Mouse (Mus musculus) hindbrain, embryonic 11.5 days (tissue): ENCODE results near the gene Maff. TPM values are rescaled to one million over a fixed set of nuclear protein-coding genes. Genes with fewer than 3 reads are reported as not detected.

ENCODE experiments used
- ATAC-seq: fragments of 200-750 bp; cut with Nextera tagmentation; 2 replicates; pipeline ENCODE4 v1.8.0; 2017; ENCODE audit warnings: mild to moderate bottlenecking, moderate TSS enrichment, moderate library complexity; ENCODE audit not compliant: low FRiP score
- DNase-seq: peaks from one replicate; pipeline ENCODE4 v3.0.0-alpha.2; 2015; ENCODE audit warnings: low spot score
- H3K27ac ChIP-seq: fragments of 300-500 bp; sonication (generic); 2 replicates; pipeline ENCODE4 v1.5.1; 2014; ENCODE audit warnings: mild to moderate bottlenecking, low read depth, low read length
- H3K27me3 ChIP-seq: fragments of 300-500 bp; sonication (generic); 2 replicates; pipeline ENCODE4 v1.6.1; 2014; ENCODE audit warnings: mild to moderate bottlenecking, low read length, moderate library complexity, mixed read lengths; ENCODE audit not compliant: control insufficient read depth, insufficient read depth
- H3K36me3 ChIP-seq: fragments of 300-500 bp; sonication (generic); 2 replicates; pipeline ENCODE4 v1.6.1; 2014; ENCODE audit warnings: mild to moderate bottlenecking, low read length, moderate library complexity, mixed read lengths; ENCODE audit not compliant: control insufficient read depth, insufficient read depth
- H3K4me1 ChIP-seq: fragments of 300-500 bp; sonication (generic); replicated peaks from 2 replicates; pipeline ENCODE4 v1.6.1; 2014; ENCODE audit warnings: low read length, mixed read lengths; ENCODE audit not compliant: control insufficient read depth, insufficient read depth
- H3K4me2 ChIP-seq: fragments of 300-500 bp; sonication (generic); replicated peaks from 2 replicates; pipeline ENCODE4 v1.6.1; 2014; ENCODE audit warnings: mild to moderate bottlenecking, low read depth, low read length
- H3K4me3 ChIP-seq: fragments of 300-500 bp; sonication (generic); 2 replicates; pipeline ENCODE4 v1.5.1; 2014; ENCODE audit warnings: low read depth, low read length
- H3K9ac ChIP-seq: fragments of 300-500 bp; sonication (generic); 2 replicates; pipeline ENCODE4 v1.6.1; 2014; ENCODE audit warnings: low read depth, low read length
- H3K9me3 ChIP-seq: fragments of 300-500 bp; sonication (generic); 2 replicates; pipeline ENCODE4 v1.6.1; 2016; ENCODE audit warnings: low read length; ENCODE audit not compliant: control insufficient read depth
- WGBS: fragments of 180-500 bp; shearing (Covaris S2); extraction: QIAGEN DNeasy Blood & Tissue Kit; methylation state at CpG from one replicate; pipeline ENCODE4 v1.1.7; 2014; 5-methylcytosine and 5-hydroxymethylcytosine counted together
- polyA plus RNA-seq: library from polyadenylated mRNA; unstranded; fragments of >200 nt; fragmentation: Nextera tagmentation; extraction: Ambion mirVana; gene quantifications from 2 replicates; pipeline ENCODE4 v1.2.1, GENCODE M21; 2014

Gene Maff
- polyA plus RNA-seq, 1 experiment from 2014 or later: 1.6 TPM

- no peak for ATAC-seq
- DNase-seq: no peak
Observed at GRCm38 (mm10) chr15:79353690-79354305, 7.4 kb downstream of the Maff start.

GRCm38 (mm10) chr15:79354619-79355018 is 8.2 kb downstream of the Maff start:
- peaks cover 11% of the 10 kb centered on the region for H3K27me3 ChIP-seq
- 75% methylated on average over 4 of the region's 4 CpGs for WGBS

More at GRCm38 (mm10) chr15:79353690-79354305, 7.4 kb downstream of the Maff start:
- Histone ChIP-seq H3K4me1 (peaks cover 4% of the 10 kb centered on the region; the same call in 1 of the 2 replicates), H3K4me2 (no peak overlapping the region), H3K36me3 (no peaks in the 10 kb centered on the region), H3K27me3 (peaks cover 14% of the 10 kb centered on the region), H3K4me3 (no peak overlapping the region), H3K9ac (no peak overlapping the region), H3K27ac (no peak overlapping the region), H3K9me3 (no peaks in the 10 kb centered on the region)
- WGBS: 75% methylated on average over 5 of the region's 5 CpGs

GRCm38 (mm10) chr15:79356481-79356880 is 10.1 kb downstream of the Maff start:
- no peaks in the 10 kb centered on the region for H3K36me3 ChIP-seq
- no peak overlapping the region for H3K27ac ChIP-seq
- peaks cover 4% of the 10 kb centered on the region; the same call in 1 of the 2 replicates for H3K4me1 ChIP-seq
- H3K4me2 ChIP-seq: peak overlapping the region; percentile 65; the same call in 1 of the 2 replicates
- WGBS: 78% methylated on average over 8 of the region's 8 CpGs
- DNase-seq (no peak), ATAC-seq (no peak)
- H3K27me3 ChIP-seq: peaks cover 11% of the 10 kb centered on the region
- H3K9me3 ChIP-seq: no peaks in the 10 kb centered on the region
- no peak overlapping the region for H3K9ac ChIP-seq
- no peak overlapping the region for H3K4me3 ChIP-seq

More at GRCm38 (mm10) chr15:79354619-79355018, 8.2 kb downstream of the Maff start:
- no peak overlapping the region for H3K27ac ChIP-seq
- H3K36me3 ChIP-seq: no peaks in the 10 kb centered on the region
- ATAC-seq: no peak
- H3K9ac ChIP-seq: no peak overlapping the region
- H3K4me2 ChIP-seq: no peak overlapping the region
- DNase-seq: no peak
- H3K9me3 ChIP-seq: no peaks in the 10 kb centered on the region
- H3K4me1 ChIP-seq: peaks cover 4% of the 10 kb centered on the region; the same call in 1 of the 2 replicates
- H3K4me3 ChIP-seq: no peak overlapping the region

GRCm38 (mm10) chr15:79357036-79357911 is 10.9 kb downstream of the Maff start:
- under 1% methylated on average over 72 of the region's 77 CpGs for WGBS
- Histone ChIP-seq H3K4me1 (peaks cover 4% of the 10 kb centered on the region; the same call in 1 of the 2 replicates), H3K36me3 (no peaks in the 10 kb centered on the region), H3K4me2 (peak overlapping the region; percentile 65), H3K27ac (no peak overlapping the region), H3K4me3 (peak overlapping the region; percentile 34), H3K9ac (peak overlapping the region; percentile 8; the same call in 1 of the 2 replicates), H3K27me3 (peaks cover 11% of the 10 kb centered on the region), H3K9me3 (no peaks in the 10 kb centered on the region)
- peak; percentile 83 for DNase-seq
- ATAC-seq: peak; percentile 82

GRCm38 (mm10) chr15:79357974-79358690 is 11.7 kb downstream of the Maff start:
- WGBS: 37% methylated on average over 12 of the region's 12 CpGs
- Histone ChIP-seq H3K9ac (no peak overlapping the region), H3K27ac (no peak overlapping the region), H3K4me1 (peaks cover 4% of the 10 kb centered on the region; the same call in 1 of the 2 replicates), H3K27me3 (peaks cover 11% of the 10 kb centered on the region), H3K4me3 (peak overlapping the region; percentile 34; the same call in 1 of the 2 replicates), H3K36me3 (no peaks in the 10 kb centered on the region), H3K9me3 (no peaks in the 10 kb centered on the region), H3K4me2 (peak overlapping the region; percentile 65)
- DNase-seq (no peak), ATAC-seq (peak; percentile 38)

GRCm38 (mm10) chr15:79359954-79360353 is 13.5 kb downstream of the Maff start:
- Histone ChIP-seq H3K4me1 (peaks cover 4% of the 10 kb centered on the region; the same call in 1 of the 2 replicates), H3K4me3 (no peak overlapping the region), H3K27ac (no peak overlapping the region), H3K27me3 (peaks cover 11% of the 10 kb centered on the region), H3K4me2 (no peak overlapping the region), H3K9me3 (no peaks in the 10 kb centered on the region), H3K9ac (no peak overlapping the region), H3K36me3 (no peaks in the 10 kb centered on the region)
- 46% methylated on average over 6 of the region's 6 CpGs for WGBS
- ATAC-seq (no peak), DNase-seq (no peak)

GRCm38 (mm10) chr15:79360371-79360770 is 13.9 kb downstream of the Maff start:
- ATAC-seq (no peak), DNase-seq (no peak)
- no peak overlapping the region for H3K4me2 ChIP-seq
- no peak overlapping the region for H3K4me3 ChIP-seq
- no peaks in the 10 kb centered on the region for H3K9me3 ChIP-seq
- H3K27me3 ChIP-seq: peaks cover 11% of the 10 kb centered on the region
- H3K4me1 ChIP-seq: peaks cover 4% of the 10 kb centered on the region; the same call in 1 of the 2 replicates
- WGBS: 66% methylated on average over 7 of the region's 7 CpGs
- H3K36me3 ChIP-seq: 0 out of 2 replicates have a peak, but pooled peaks cover 4% of the 10 kb centered on the region
- H3K27ac ChIP-seq: no peak overlapping the region
- H3K9ac ChIP-seq: no peak overlapping the region

GRCm38 (mm10) chr15:79361023-79361422 is 14.6 kb downstream of the Maff start:
- no peak for ATAC-seq
- H3K4me1 ChIP-seq: peaks cover 4% of the 10 kb centered on the region; the same call in 1 of the 2 replicates
- H3K27ac ChIP-seq: no peak overlapping the region

More at GRCm38 (mm10) chr15:79361023-79361422, 14.6 kb downstream of the Maff start:
- Histone ChIP-seq H3K27me3 (peaks cover 10% of the 10 kb centered on the region), H3K4me3 (no peak overlapping the region), H3K36me3 (0 out of 2 replicates have a peak, but pooled peaks cover 4% of the 10 kb centered on the region), H3K9ac (no peak overlapping the region), H3K9me3 (no peaks in the 10 kb centered on the region), H3K4me2 (no peak overlapping the region)
- 67% methylated on average over 4 of the region's 4 CpGs for WGBS
- DNase-seq: no peak
